ENCODE assay signal across 15 mouse cellular contexts in genomic region chr4:129244802-129245201, GRCm38 (mm10). TPM values are rescaled to one million over a fixed set of nuclear protein-coding genes. Genes with fewer than 3 reads are reported as not detected.
DNase-seq lines count a peak whose midpoint lies in the region; ATAC-seq and TF ChIP-seq lines count a peak whose summit lies in the region.
"Had no signal": no experiment of that assay in that cellular context is flagged by ENCODE, and none has a peak within 500 bp of the region (broad histone marks: within the 10 kb centered on the region; RNA-seq: fewer than 3 reads in every experiment).

No protein-coding gene starts in this region.

- 0 out of 2 replicates have a peak overlapping the region, but pooled peaks have one; percentile 11 for H3K4me2 ChIP-seq in liver, embryonic 14.5 days (ENCODE audit: low read depth)
- peak overlapping the region; percentile 88; the same call in 1 of the 2 replicates for H3K4me2 ChIP-seq in intestine, postnatal 0 days (replicated peaks; ENCODE audit: low read depth)
- H3K4me2 ChIP-seq in stomach, postnatal 0 days (replicated peaks; ENCODE audit: low read depth) = peak overlapping the region; percentile 82; the same call in 1 of the 2 replicates
- H3K4me2 ChIP-seq: hindbrain, embryonic 14.5 days had no signal

- H3K9me3 ChIP-seq in liver, embryonic 14.5 days (ENCODE audit: control insufficient read depth, low read length) = no peaks in the 10 kb centered on the region
- no peaks in the 10 kb centered on the region for H3K9me3 ChIP-seq in intestine, postnatal 0 days (ENCODE audit: control insufficient read depth)
- no peaks in the 10 kb centered on the region for H3K9me3 ChIP-seq in stomach, postnatal 0 days (ENCODE audit: control insufficient read depth, low read length)

- WGBS in liver, embryonic 14.5 days (ENCODE audit: insufficient replicate concordance) = 18% methylated on average over 4 of the region's 4 CpGs
- 24% methylated on average over 4 of the region's 4 CpGs for WGBS in intestine, postnatal 0 days
- 31% methylated on average over 4 of the region's 4 CpGs for WGBS in stomach, postnatal 0 days

- peaks cover 49% of the 10 kb centered on the region for H3K27me3 ChIP-seq in liver, embryonic 14.5 days (ENCODE audit: control insufficient read depth, insufficient read depth, low read length)
- H3K27me3 ChIP-seq in intestine, postnatal 0 days (replicated peaks; ENCODE audit: control insufficient read depth, insufficient read depth, low read length) = no peaks in the 10 kb centered on the region
- H3K27me3 ChIP-seq in stomach, postnatal 0 days (ENCODE audit: control insufficient read depth, insufficient read depth, low read length) = no peaks in the 10 kb centered on the region

- no peak for DNase-seq in liver, embryonic 14.5 days (ENCODE audit: low read depth in 3 of 3, low spot score in 3 of 3)
- DNase-seq in liver = no peak
- peak; percentile 83 for DNase-seq in lung, postnatal 25 days (ENCODE audit: low spot score)
- DNase-seq in stomach, postnatal 0 days (ENCODE audit: low spot score) = peak; percentile 79
- DNase-seq in left cerebral cortex, postnatal 25 days (ENCODE audit: low spot score in 2 of 2) = no peak
- DNase-seq in cerebellum, adult 11-12 months = no peak
- no peak for DNase-seq in urinary bladder, postnatal 4 days (ENCODE audit: low spot score in 2 of 2)
- DNase-seq: cerebellum, adult 18-20 months; embryo, embryonic 11 days; heart, adult 11 months; kidney, adult 8-10 months had no signal

- H3K36me3 ChIP-seq in liver, embryonic 14.5 days (replicated peaks; ENCODE audit: control insufficient read depth, insufficient read depth, low read depth) = no peaks in the 10 kb centered on the region
- no peaks in the 10 kb centered on the region; the same call in 1 of the 2 replicates for H3K36me3 ChIP-seq in intestine, postnatal 0 days (ENCODE audit: control insufficient read depth, insufficient read depth)
- no peaks in the 10 kb centered on the region for H3K36me3 ChIP-seq in stomach, postnatal 0 days (ENCODE audit: control insufficient read depth, insufficient read depth, low read length)

- H3K9ac ChIP-seq in liver, embryonic 14.5 days (replicated peaks) = no peak overlapping the region
- no peak overlapping the region for H3K9ac ChIP-seq in intestine, postnatal 0 days (ENCODE audit: low read depth, low read length)
- no peak overlapping the region for H3K9ac ChIP-seq in stomach, postnatal 0 days (ENCODE audit: low read length)
- H3K9ac ChIP-seq: hindbrain, embryonic 14.5 days had no signal

- intact Hi-C loops in left cerebral cortex, postnatal 25 days (cut with DNase I) = no loop called here

- no peak for TF ChIP-seq CTCF in liver, embryonic 14.5 days (IDR thresholded peaks at IDR 0.05; ENCODE audit: low read depth)
- no peak for TF ChIP-seq CTCF in intestine, postnatal 0 days (IDR thresholded peaks at IDR 0.05; ENCODE audit: low read depth)
- no peak for TF ChIP-seq CTCF in stomach, postnatal 0 days (IDR thresholded peaks at IDR 0.05; ENCODE audit: low read depth)

- no peak overlapping the region for H3K4me3 ChIP-seq in liver, embryonic 14.5 days (ENCODE audit: insufficient read depth in 1 of 2, low read depth in 2 of 2, low read length in 2 of 2)
- H3K4me3 ChIP-seq in intestine, postnatal 0 days (ENCODE audit: low read depth, low read length) = no peak overlapping the region
- no peak overlapping the region for H3K4me3 ChIP-seq in stomach, postnatal 0 days (ENCODE audit: low read depth, low read length)
- H3K4me3 ChIP-seq: erythroblast, embryonic 14.5 days had no signal

- H3K27ac ChIP-seq in liver, embryonic 14.5 days = no peak overlapping the region
- 0 out of 2 replicates have a peak overlapping the region, but pooled peaks have one; percentile 41 for H3K27ac ChIP-seq in intestine, postnatal 0 days (ENCODE audit: low read depth, low read length)
- H3K27ac ChIP-seq in stomach, postnatal 0 days (replicated peaks) = peak overlapping the region; percentile 77
- H3K27ac ChIP-seq: hindbrain, embryonic 14.5 days had no signal

- peaks cover 7 to 14% of the 10 kb centered on the region in 2 experiments for H3K4me1 ChIP-seq in liver, embryonic 14.5 days (replicated peaks; ENCODE audit: control insufficient read depth in 2 of 2, insufficient read depth in 2 of 2, low read length in 1 of 2)
- peaks cover 16% of the 10 kb centered on the region for H3K4me1 ChIP-seq in intestine, postnatal 0 days (replicated peaks; ENCODE audit: control insufficient read depth, insufficient read depth, low read length)
- peaks cover 3% of the 10 kb centered on the region; the same call in 1 of the 2 replicates for H3K4me1 ChIP-seq in stomach, postnatal 0 days (replicated peaks; ENCODE audit: control insufficient read depth, insufficient read depth)

- TF ChIP-seq EP300 in liver, embryonic 14.5 days (IDR thresholded peaks at IDR 0.05; ENCODE audit: low read depth) = no peak
- TF ChIP-seq EP300 in stomach, postnatal 0 days (optimal IDR thresholded peaks at IDR 0.05) = no peak

- ATAC-seq in liver, embryonic 14.5 days (ENCODE audit: insufficient read depth) = no peak
- ATAC-seq in intestine, postnatal 0 days = no peak
- peak; percentile 51 for ATAC-seq in stomach, postnatal 0 days (ENCODE audit: low FRiP score, low TSS enrichment)
- ATAC-seq: midbrain, embryonic 16.5 days had no signal

RNA-seq across cellular contexts. Expression of gene C77080, which starts 16.4 kb away (rescaled TPM):
- polyA plus RNA-seq in liver, embryonic 14.5 days (2012; rRNA removed) = 1.2 and 1.5 TPM in 2 replicates
- polyA plus RNA-seq in liver, embryonic 14.5 days (2014; fragmentation: Nextera tagmentation; extraction: Ambion mirVana) = 0.74 and 0.91 TPM in 2 replicates
- polyA plus RNA-seq in intestine, postnatal 0 days (2015; fragmentation: Nextera tagmentation; extraction: Ambion mirVana) = 14.3 and 15.1 TPM in 2 replicates
- 9.6 and 10.3 TPM in 2 replicates for polyA plus RNA-seq in stomach, postnatal 0 days (2015; fragmentation: Nextera tagmentation; extraction: Ambion mirVana)
- 10 to 100 TPM; 19.5 to 28.2 TPM for total RNA-seq in left cerebral cortex, postnatal 25 days (2021)

RNA-seq across cellular contexts. Expression of gene Sync, which starts 42.6 kb away (rescaled TPM):
- 0.01 and 0.03 TPM in 2 replicates for polyA plus RNA-seq in liver, embryonic 14.5 days (2012; rRNA removed)
- polyA plus RNA-seq in liver, embryonic 14.5 days (2014; fragmentation: Nextera tagmentation; extraction: Ambion mirVana) = 0.08 TPM in 1 of 2 replicates, not detected in the other
- 1.3 and 1.6 TPM in 2 replicates for polyA plus RNA-seq in intestine, postnatal 0 days (2015; fragmentation: Nextera tagmentation; extraction: Ambion mirVana)
- polyA plus RNA-seq in stomach, postnatal 0 days (2015; fragmentation: Nextera tagmentation; extraction: Ambion mirVana) = 2.9 and 3.2 TPM in 2 replicates
- 1 to 10 TPM; 1.4 to 1.6 TPM for total RNA-seq in left cerebral cortex, postnatal 25 days (2021)
- polyA plus RNA-seq: erythroblast, embryonic 14.5 days had no signal

RNA-seq across cellular contexts. Expression of gene Yars, which starts 55.2 kb away (rescaled TPM):
- polyA plus RNA-seq in liver, embryonic 14.5 days (2012; rRNA removed) = 17.3 and 28.7 TPM in 2 replicates
- polyA plus RNA-seq in liver, embryonic 14.5 days (2014; fragmentation: Nextera tagmentation; extraction: Ambion mirVana) = 53.2 and 59.8 TPM in 2 replicates
- polyA plus RNA-seq in intestine, postnatal 0 days (2015; fragmentation: Nextera tagmentation; extraction: Ambion mirVana) = 35.6 and 41.8 TPM in 2 replicates
- polyA plus RNA-seq in stomach, postnatal 0 days (2015; fragmentation: Nextera tagmentation; extraction: Ambion mirVana) = 41.3 and 44.2 TPM in 2 replicates
- total RNA-seq in left cerebral cortex, postnatal 25 days (2021) = 10 to 100 TPM; 85.3 to 96.2 TPM

RNA-seq across cellular contexts. Expression of gene S100pbp, which starts 55.3 kb away (rescaled TPM):
- polyA plus RNA-seq in liver, embryonic 14.5 days (2012; rRNA removed) = 12.2 and 12.5 TPM in 2 replicates
- 4.5 and 4.8 TPM in 2 replicates for polyA plus RNA-seq in liver, embryonic 14.5 days (2014; fragmentation: Nextera tagmentation; extraction: Ambion mirVana)
- 6.9 and 7.7 TPM in 2 replicates for polyA plus RNA-seq in intestine, postnatal 0 days (2015; fragmentation: Nextera tagmentation; extraction: Ambion mirVana)
- 3.7 and 4.5 TPM in 2 replicates for polyA plus RNA-seq in stomach, postnatal 0 days (2015; fragmentation: Nextera tagmentation; extraction: Ambion mirVana)
- 10 to 100 TPM; 37.8 to 41.2 TPM for total RNA-seq in left cerebral cortex, postnatal 25 days (2021)

Comparison
In these comparisons a context has a peak if more than half of its experiments do, and no peak if none do; other contexts are left out.
1. DNase-seq: peak in lung, postnatal 25 days (single experiment) and stomach, postnatal 0 days (single experiment); none in liver, embryonic 14.5 days (0 of 3), liver (single experiment), left cerebral cortex, postnatal 25 days (0 of 2), cerebellum, adult 11-12 months (single experiment) and urinary bladder, postnatal 4 days (0 of 2).
2. H3K4me2 ChIP-seq: peak in every context shown above with its lines; median percentile 88 in intestine, postnatal 0 days; 82 in stomach, postnatal 0 days; 11 in liver, embryonic 14.5 days.